Mouse (Mus musculus): ENCODE measurements around the gene Dmbx1. TPM values are rescaled to one million over a fixed set of nuclear protein-coding genes. Genes with fewer than 3 reads are reported as not detected.

The Dmbx1 gene
- not detected for total RNA-seq (2021)
- long read RNA-seq, experiment 1, result 0 reads
- long read RNA-seq, experiment 2, result 0 reads

- DNase-seq (ENCODE audit: low spot score in 2 of 2), result no peak
These were observed at the start of gene Dmbx1 for GRCm38 (mm10) chr4:115939295-115940102. Dmbx1 (minus strand) TSS chr4:115939926.

DNA sequence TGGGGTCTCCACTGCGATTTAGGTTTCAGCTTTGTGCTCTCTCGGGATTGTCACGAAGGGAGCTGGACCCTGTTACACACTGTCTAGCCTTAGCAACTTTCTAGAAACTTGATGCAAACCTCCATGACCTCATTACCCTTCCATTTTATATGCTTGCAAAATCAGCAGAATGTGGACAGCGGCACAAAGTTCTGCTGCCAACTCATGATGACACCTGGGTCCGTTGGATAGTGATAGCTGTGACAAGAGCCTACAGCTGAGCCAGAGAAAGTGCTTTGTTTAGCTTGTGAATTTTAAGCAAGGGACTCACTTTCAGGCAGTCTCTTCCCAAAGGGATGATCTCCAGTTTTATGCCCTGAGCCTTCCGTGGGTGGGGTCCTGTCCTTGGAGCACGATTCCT lies 49.7 kb upstream of the Dmbx1 start:
- no peak for DNase-seq (ENCODE audit: low spot score in 2 of 2)

GRCm38 (mm10) chr4:115987858-115988530 lies 48.3 kb upstream of the Dmbx1 start:
- no peak for DNase-seq (ENCODE audit: low spot score in 2 of 2)

DNA sequence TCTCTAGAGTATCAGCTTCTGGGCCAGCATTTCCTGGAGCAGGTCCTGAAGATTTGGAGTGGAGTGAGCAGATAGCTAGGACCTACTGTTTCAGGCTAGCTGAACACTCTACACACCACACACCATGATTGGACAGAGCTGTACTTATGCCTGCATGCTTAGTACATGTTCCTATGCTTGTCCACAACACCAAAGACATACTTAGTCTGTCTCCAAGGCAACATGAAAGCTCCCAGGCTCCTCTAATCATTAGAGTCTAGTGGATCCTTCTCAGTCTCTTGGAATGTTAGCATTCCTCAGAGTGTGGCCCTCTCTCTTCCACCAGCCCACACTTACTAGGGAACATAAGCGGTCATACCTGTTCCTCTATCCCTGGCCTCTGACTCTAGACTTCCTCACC lies 47.7 kb upstream of the Dmbx1 start:
- no peak for DNase-seq (ENCODE audit: low spot score in 2 of 2)

DNA sequence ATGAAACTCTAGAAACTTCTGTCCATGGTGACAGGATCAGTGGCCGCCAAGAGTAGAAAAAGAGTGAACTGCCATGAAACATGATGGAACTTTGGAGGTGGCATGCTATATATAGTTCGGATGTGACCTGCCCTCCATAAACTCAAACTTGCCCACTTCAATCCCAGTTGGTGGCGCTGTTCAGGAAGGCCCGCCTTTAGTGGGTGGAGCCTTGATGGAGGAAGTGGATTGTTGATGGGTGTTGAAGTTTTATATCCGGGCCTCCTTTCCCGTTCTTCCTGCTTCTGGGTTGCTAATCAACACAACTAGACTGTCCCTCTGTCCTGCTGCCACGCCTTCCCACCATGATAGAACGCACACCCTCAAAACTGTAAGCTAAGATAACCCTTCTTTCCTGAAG lies 45.2 kb upstream of the Dmbx1 start:
- DNase-seq (ENCODE audit: low spot score in 2 of 2), result no peak

- peak; percentile 59 to 61 for DNase-seq (ENCODE audit: low spot score in 2 of 2)
These were observed 44.4 kb upstream of the Dmbx1 start for GRCm38 (mm10) chr4:115984111-115984510.

DNA sequence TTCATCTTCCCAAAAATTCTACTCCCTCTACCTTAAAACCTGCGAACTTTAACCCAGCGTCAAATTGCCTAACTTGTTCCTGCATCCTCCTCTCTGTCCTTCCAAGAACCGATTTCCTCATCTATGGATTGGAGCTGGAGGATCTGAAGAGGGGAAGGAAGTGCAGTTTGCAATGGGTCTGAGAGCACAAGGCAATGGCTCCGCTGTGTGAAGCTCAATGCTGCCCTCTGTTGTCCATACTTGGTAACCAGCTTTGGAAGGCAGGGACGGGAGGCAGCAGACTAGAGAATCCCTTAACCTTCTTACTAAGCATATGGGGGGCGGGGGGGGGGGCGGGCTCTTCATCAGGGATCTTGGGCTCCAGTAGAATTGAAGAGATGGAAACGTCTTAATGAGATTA lies 41.0 kb upstream of the Dmbx1 start:
- peak in 1 of 2 experiments; percentile 44 for DNase-seq (ENCODE audit: low spot score in 2 of 2)

DNA sequence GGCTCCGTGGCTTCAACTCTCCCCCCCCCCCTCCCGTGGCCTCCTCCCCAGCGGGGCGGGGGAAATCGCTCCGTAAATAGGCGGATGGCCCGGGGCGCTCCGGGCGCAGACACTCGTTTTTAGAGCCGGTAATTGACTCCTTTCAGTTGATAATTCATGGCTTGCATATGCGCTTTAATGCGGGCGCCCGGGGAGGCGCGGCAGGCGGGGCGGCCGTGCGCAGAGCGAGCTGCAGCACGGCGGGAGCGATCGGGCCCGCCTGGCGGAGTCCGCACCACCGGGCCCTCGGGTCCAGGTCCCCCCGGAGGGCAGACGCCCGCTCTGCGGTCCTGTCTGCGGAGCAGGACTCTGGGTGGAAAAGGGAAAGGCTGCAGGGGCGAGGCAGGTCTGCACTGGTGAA lies 39.7 kb upstream of the Dmbx1 start:
- DNase-seq (ENCODE audit: low spot score in 2 of 2), result no peak

DNA sequence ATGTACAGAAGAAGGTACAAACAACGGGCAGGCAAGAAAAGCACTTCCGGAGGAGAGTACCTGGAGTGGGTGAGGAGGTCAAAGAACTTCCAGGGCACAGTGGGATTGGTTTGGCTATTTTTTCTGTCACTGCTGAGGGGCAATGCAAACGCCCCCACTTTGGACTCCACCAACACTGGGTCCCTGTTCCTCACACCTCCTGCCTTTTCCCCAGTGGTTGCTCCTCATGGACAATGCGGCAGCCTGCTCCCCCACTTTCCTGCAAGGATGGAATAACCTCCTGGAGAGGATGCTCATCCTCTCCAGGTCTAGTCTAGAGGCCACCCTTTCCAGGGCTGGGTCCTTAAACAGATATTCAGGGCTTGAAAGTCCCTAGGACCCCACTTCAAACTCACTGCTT lies 39.2 kb upstream of the Dmbx1 start:
- no peak for DNase-seq (ENCODE audit: low spot score in 2 of 2)

DNA sequence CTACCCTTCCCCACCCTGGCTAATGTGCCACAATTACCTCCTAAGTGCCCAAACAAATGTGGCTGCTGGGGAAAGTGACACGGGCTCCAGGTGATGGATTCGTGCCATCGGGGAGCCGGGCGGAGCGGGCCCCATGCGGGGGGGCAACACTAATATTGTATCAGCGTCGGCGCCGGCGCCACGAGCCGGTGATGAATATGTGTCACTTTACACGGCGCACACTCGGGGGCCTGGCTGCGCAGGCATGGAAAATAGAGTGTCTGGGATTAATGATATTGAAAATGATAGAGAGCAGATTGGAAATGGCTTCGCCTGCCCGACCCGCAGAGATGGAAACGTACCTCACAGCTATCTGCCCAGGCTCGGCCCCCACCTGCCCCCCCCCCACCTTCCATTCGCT lies 32.8 kb upstream of the Dmbx1 start:
- DNase-seq (ENCODE audit: low spot score in 2 of 2), result no peak

- no peak for DNase-seq (ENCODE audit: low spot score in 2 of 2)
These were observed 24.7 kb upstream of the Dmbx1 start for GRCm38 (mm10) chr4:115964446-115964845.

GRCm38 (mm10) chr4:115963751-115964150 lies 24.0 kb upstream of the Dmbx1 start:
- no peak for DNase-seq (ENCODE audit: low spot score in 2 of 2)

DNA sequence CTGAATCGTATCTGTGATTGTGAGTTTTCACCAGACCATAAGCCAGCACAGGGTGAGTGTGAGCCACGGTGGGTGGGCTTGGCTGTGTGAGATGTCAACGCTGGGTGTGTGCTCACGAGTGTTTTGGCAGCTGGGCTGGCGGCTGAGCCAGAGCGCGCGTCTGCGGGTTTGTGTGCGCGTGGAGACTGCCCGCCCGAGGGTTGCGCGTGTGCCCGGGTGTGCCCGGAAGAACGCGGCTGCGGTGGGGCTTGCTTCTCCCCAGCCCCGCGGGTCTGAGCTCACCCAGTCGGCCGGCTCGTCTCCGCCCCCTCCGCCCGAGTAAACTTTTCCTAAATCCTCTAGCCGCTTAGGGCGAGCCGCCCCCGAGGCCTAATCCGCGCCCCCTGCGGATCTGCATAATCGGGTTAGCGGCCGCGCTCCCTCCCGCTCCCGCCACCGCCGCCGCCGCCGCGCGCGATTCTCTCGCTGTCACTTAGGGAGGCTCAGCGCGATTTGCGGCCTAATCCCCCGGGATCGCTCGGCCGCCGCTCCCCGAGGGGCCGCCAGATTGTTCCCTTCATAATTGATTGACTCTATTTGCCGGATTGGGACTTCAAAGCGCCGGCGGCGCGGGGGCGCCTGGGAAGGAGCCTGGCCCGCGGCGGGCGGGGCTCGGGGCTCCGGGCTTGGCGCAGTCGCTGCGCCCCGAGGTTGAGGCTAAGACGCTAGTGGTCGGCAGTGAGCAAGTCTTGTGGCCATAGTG lies 23.1 kb upstream of the Dmbx1 start:
- DNase-seq (ENCODE audit: low spot score in 2 of 2), result peak in 1 of 2 experiments; percentile 14

DNA sequence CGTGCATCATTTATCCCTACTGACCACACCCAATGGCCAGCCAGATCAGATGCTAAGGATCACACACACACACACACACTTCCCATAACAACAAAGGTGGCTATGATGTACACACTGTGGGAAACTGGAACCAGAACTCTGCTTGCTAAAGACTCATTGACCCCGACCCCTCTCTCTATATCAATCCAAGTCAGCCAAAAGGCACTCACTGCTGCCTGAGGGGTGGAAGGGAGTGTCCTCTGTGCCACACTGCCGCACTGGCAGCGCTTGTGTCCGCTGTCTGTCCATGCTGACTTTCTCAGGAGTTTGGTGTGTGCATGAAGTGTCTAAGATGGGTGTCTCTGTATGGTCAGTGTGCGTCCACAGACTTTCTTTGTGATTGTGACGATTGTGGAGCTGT lies 22.3 kb upstream of the Dmbx1 start:
- no peak for DNase-seq (ENCODE audit: low spot score in 2 of 2)

GRCm38 (mm10) chr4:115959546-115959945 lies 19.8 kb upstream of the Dmbx1 start:
- DNase-seq (ENCODE audit: low spot score in 2 of 2), result no peak

DNA sequence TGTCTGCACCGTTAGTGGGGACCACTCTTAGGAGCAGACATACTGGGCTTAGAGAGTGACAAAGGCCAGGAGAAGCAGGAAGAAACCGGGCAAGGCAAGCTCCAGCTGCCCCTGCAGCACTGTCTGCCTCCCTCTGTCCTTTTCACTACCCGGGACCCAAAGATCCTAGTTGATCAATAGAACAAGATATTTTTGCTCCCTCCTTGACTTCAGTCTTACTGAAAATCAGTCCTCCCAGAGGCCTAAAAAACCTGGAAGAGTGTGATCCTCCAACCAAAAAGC lies 15.7 kb upstream of the Dmbx1 start:
- DNase-seq (ENCODE audit: low spot score in 2 of 2), result no peak

DNA sequence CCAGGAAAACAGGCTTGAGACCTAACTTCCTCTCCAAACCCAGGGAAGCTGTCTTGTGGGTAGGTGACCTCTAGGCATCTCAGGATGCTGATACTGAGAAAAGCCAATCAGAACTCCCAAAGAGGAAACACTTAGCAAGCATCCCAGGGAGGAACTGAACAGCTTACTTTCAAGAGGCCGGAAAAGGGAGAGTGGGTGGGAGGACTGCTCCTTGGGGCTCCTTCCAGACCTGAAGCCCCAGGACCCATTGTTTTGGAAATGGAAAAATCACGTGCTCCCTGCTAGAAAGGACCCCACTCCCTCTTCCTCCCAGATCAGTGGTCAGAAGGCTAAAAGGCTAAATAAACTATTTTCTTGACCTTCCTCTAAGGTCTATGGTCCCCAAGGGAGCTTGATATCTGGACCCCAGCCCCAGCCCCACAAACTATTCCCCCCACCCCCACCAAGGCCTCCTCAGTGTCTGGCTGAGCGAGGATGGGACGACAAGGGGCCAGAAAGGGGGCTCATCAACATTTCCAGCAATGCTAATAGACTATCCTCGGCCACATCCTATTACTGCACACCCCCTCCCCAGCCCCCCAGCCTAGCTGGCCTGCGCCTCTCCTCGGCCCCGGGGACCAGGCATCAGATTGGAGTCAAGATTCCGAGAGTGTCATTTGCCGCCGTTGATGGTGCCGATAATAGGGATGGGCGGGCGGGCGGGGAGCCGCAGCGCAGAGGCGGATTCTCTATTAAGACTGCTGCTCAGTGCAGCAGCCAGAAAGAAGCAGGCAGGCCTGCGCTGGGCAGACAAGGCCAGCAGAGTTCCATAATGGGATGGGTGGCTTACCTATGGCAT lies 15.1 kb upstream of the Dmbx1 start:
- DNase-seq (ENCODE audit: low spot score in 2 of 2), result no peak

DNA sequence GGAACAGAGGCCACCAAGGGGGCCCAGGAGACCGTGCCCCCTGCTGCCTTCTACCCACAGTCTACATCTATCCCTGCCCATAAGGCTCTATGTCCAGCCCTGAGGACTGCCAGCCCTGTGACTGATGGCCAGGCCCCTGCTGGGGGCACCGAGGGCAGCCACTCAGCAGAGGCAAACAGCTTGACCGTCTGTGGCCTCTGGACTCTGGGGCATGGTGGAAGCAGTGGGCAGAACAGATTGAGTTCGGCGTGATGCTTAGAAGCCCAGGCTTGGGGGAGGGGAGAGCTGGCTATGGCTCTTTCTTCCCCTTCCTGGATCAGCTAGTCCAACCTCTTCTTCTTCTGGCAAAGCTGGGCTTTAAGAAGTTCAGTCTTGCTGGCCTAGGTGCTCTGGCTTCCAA lies 13.8 kb upstream of the Dmbx1 start:
- DNase-seq (ENCODE audit: low spot score in 2 of 2), result no peak

DNA sequence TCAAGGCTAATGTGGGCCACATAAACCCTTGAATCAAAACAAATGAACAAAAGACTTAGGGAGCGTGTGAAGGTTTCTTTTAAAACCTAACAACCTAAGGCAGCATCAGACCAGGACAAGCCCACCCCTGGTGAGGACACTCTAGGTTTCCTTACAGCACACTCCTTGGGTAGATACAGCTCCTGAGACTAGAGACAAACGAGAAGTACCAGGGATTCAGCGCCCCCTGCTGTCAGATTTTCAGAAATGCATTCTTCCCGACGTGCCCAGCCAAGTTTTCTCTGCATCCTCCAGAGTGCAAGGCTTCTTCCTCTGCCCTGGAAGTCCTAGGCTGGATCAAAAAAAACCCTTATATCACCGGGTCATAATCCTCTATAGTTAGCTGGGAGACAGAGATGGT lies 13.0 kb upstream of the Dmbx1 start:
- peak in 1 of 2 experiments; percentile 14 for DNase-seq (ENCODE audit: low spot score in 2 of 2)

- no peak for DNase-seq (ENCODE audit: low spot score in 2 of 2)
These were observed 4.1 kb upstream of the Dmbx1 start for GRCm38 (mm10) chr4:115943669-115944314.
